Mouse (Mus musculus): ENCODE results near the gene Csf2rb. TPM values are rescaled to one million over a fixed set of nuclear protein-coding genes. Genes with fewer than 3 reads are reported as not detected.

Gene Csf2rb
- polyA plus RNA-seq (2014; fragmentation: Illumina TruSeq; extraction: RNeasy Lipid Tissue Mini Kit (QIAGEN cat#74804); ENCODE audit: low read depth, low replicate concordance): 14.8 TPM

GRCm38 (mm10) chr15:78325671-78326339 is at the start of gene Csf2rb:
Gene Csf2rb (plus strand): TSS chr15:78325752.

GRCm38 (mm10) chr15:78305341-78305933 is 20.1 kb upstream of the Csf2rb start, which contains the start of gene Csf2rb2:
Gene Csf2rb2 (minus strand): TSS chr15:78305721.

GRCm38 (mm10) chr15:78395478-78395962 is 70.0 kb downstream of the Csf2rb start, which contains the start of gene Tex33:
Gene Tex33 (minus strand): TSS chr15:78395912.

Other genes with a start within 250 kb of the Csf2rb start
- gene Cacng2, start 205.7 kb upstream of the Csf2rb start, polyA plus RNA-seq (2014; fragmentation: Illumina TruSeq; extraction: RNeasy Lipid Tissue Mini Kit (QIAGEN cat#74804); ENCODE audit: low read depth, low replicate concordance): not detected
- 28.9 TPM for gene Ift27, start 151.6 kb upstream of the Csf2rb start, polyA plus RNA-seq (2014; fragmentation: Illumina TruSeq; extraction: RNeasy Lipid Tissue Mini Kit (QIAGEN cat#74804); ENCODE audit: low read depth, low replicate concordance)
- gene Pvalb, start 119.4 kb upstream of the Csf2rb start, polyA plus RNA-seq (2014; fragmentation: Illumina TruSeq; extraction: RNeasy Lipid Tissue Mini Kit (QIAGEN cat#74804); ENCODE audit: low read depth, low replicate concordance): 0.45 TPM
- gene Ncf4, start 81.0 kb upstream of the Csf2rb start, polyA plus RNA-seq (2014; fragmentation: Illumina TruSeq; extraction: RNeasy Lipid Tissue Mini Kit (QIAGEN cat#74804); ENCODE audit: low read depth, low replicate concordance): 9.2 TPM
- 5.3 TPM for gene Csf2rb2, start 20.0 kb upstream of the Csf2rb start, polyA plus RNA-seq (2014; fragmentation: Illumina TruSeq; extraction: RNeasy Lipid Tissue Mini Kit (QIAGEN cat#74804); ENCODE audit: low read depth, low replicate concordance)
- gene Tex33, start 70.2 kb downstream of the Csf2rb start, polyA plus RNA-seq (2014; fragmentation: Illumina TruSeq; extraction: RNeasy Lipid Tissue Mini Kit (QIAGEN cat#74804); ENCODE audit: low read depth, low replicate concordance): 9.8 TPM
- gene Tst, start 80.2 kb downstream of the Csf2rb start, polyA plus RNA-seq (2014; fragmentation: Illumina TruSeq; extraction: RNeasy Lipid Tissue Mini Kit (QIAGEN cat#74804); ENCODE audit: low read depth, low replicate concordance): 51.7 TPM
- gene Mpst, start 80.7 kb downstream of the Csf2rb start, polyA plus RNA-seq (2014; fragmentation: Illumina TruSeq; extraction: RNeasy Lipid Tissue Mini Kit (QIAGEN cat#74804); ENCODE audit: low read depth, low replicate concordance): 50.4 TPM
- gene Kctd17, start 102.8 kb downstream of the Csf2rb start, polyA plus RNA-seq (2014; fragmentation: Illumina TruSeq; extraction: RNeasy Lipid Tissue Mini Kit (QIAGEN cat#74804); ENCODE audit: low read depth, low replicate concordance): 127 TPM
- 0.45 TPM for gene Tmprss6, start 142.9 kb downstream of the Csf2rb start, polyA plus RNA-seq (2014; fragmentation: Illumina TruSeq; extraction: RNeasy Lipid Tissue Mini Kit (QIAGEN cat#74804); ENCODE audit: low read depth, low replicate concordance)
- gene Il2rb, start 169.5 kb downstream of the Csf2rb start, polyA plus RNA-seq (2014; fragmentation: Illumina TruSeq; extraction: RNeasy Lipid Tissue Mini Kit (QIAGEN cat#74804); ENCODE audit: low read depth, low replicate concordance): 2.5 TPM
- gene C1qtnf6, start 205.7 kb downstream of the Csf2rb start, polyA plus RNA-seq (2014; fragmentation: Illumina TruSeq; extraction: RNeasy Lipid Tissue Mini Kit (QIAGEN cat#74804); ENCODE audit: low read depth, low replicate concordance): 14.7 TPM
- not detected for gene Sstr3, start 218.9 kb downstream of the Csf2rb start, polyA plus RNA-seq (2014; fragmentation: Illumina TruSeq; extraction: RNeasy Lipid Tissue Mini Kit (QIAGEN cat#74804); ENCODE audit: low read depth, low replicate concordance)
- 9.9 TPM for gene Rac2, start 247.0 kb downstream of the Csf2rb start, polyA plus RNA-seq (2014; fragmentation: Illumina TruSeq; extraction: RNeasy Lipid Tissue Mini Kit (QIAGEN cat#74804); ENCODE audit: low read depth, low replicate concordance)

Data from adipose tissue, adult 10 weeks (tissue).